Mouse (Mus musculus) cerebellum, postnatal 36 days (tissue): Measurements from ENCODE around the gene Mical2.
A peak's percentile ranks its signal among the peaks of the same experiment; 100 is the strongest.

Experiments used
- DNase-seq, 2 experiments: peaks; one replicate each; pipeline ENCODE4 v3.0.0; 2021 to 2022; ENCODE audit warnings: mixed read lengths in 2 of 2

Mical2 gene

DNA sequence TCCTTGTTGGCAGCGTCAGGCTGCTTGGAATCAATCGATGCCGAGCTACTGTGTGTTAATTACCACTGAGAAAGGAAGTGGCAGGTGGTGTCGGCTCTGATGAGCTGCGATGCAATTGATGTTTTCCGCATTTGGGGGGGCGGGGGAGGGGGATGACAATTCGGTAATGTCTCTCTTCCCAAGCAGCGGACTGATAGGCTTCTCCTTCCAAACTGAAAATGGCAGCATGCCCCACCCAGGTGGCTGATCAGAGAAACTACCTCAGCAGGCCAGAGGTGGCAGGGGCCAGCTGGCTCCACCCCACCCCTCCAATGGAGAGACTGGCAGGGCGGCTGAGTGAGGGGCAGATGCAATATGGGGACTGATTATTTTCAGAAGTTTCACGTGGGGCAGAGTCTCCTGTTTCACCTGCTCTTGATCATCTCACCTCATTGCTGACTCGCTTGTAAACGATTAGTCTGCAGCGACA, 190.4 kb downstream of the Mical2 start:
- no peak for DNase-seq

DNA sequence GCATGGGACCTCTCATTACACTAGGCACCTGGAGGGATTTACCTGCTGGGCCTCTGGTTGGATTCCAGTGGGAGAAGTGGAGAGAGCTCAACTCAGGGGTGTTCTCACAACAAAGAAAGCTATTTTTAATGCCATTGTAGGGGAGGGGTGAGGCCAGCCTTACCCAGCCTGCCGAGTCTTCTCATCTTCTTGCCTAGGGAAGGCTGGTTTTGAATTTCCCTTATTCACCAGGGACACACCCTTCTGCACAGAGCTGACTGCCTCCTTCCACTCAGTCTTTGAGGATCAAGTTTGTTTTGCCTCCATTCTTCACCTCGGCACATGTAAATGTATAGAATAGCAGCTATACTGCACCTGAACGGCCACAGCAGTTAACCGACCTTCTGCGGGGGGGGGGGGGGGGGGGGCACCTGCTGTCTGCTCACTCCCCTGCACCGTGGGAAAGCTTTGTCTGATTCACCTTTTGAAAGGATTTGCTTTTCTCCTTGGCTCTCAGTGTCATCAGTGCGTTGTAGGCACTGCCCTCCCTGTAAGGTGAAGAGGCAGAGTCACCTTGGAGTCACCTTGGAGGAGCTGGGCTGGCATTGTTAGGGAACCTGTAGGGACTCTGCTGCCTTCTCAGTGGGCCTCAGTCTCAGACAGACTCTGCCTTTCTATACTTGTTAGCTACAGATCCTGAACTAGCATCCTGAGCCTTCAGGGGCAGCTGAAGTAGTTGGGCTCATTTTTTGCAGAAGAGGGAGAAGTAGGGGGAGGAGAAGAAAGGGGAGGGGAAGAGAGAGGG, 191.3 kb downstream of the Mical2 start:
- no peak for DNase-seq

DNA sequence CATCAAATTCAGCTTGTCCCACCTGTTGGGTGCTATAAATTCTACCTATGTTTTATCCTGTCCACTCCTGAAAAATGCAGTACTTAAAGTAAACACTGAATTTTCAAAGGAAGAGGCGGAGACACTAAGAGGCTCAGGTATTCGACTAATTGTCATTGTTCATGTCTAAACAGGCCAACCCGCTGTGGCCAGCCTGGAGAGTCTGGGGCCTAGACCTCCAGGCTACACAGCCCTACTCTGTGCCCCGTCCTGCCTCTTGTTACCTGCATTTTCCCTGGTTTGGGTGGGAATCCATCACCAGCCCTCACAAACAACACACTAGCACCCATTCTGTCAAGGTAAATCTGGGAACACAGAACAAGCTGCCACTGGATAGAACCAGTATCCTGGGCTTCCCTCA, 191.9 kb downstream of the Mical2 start:
- no peak for DNase-seq

DNA sequence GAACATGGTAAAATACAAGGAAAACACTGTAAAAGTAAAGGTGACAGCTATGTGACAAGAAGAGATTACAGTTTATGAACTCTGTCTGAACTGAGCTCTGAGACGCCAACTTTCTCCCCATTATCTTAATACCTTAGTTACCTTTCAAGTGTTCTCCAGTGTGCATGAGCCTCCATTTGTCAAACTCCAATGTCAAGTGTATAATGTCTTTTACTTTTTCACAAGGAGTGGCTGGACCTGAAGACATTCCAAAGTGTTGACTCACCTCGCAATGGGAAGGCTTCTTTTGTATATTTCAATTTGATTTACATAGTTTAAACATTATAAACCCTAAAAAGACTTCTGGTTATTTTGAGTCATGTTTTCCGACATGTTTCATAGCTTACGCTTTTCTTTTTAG, 197.8 kb downstream of the Mical2 start:
- DNase-seq, result no peak

DNA sequence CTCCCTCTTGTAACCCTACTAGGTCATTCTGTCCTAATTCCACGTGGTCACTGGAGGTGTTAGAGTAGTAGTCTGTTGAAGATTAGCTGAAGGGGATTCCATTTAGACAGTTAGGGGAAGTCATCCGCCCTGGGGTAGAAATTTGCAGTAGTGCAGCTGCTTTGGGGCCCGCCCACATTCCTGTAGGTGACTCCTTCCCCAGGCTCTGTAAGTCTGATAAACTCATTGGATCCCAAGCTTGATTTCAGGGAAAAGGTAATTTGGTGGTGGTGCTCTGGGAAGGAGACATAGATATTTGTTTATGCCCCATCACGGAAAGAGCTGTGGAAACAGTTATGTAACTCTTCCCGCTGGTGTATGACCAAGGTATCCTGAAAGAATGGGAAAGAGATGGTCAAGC, 201.2 kb downstream of the Mical2 start:
- DNase-seq, result no peak

DNA sequence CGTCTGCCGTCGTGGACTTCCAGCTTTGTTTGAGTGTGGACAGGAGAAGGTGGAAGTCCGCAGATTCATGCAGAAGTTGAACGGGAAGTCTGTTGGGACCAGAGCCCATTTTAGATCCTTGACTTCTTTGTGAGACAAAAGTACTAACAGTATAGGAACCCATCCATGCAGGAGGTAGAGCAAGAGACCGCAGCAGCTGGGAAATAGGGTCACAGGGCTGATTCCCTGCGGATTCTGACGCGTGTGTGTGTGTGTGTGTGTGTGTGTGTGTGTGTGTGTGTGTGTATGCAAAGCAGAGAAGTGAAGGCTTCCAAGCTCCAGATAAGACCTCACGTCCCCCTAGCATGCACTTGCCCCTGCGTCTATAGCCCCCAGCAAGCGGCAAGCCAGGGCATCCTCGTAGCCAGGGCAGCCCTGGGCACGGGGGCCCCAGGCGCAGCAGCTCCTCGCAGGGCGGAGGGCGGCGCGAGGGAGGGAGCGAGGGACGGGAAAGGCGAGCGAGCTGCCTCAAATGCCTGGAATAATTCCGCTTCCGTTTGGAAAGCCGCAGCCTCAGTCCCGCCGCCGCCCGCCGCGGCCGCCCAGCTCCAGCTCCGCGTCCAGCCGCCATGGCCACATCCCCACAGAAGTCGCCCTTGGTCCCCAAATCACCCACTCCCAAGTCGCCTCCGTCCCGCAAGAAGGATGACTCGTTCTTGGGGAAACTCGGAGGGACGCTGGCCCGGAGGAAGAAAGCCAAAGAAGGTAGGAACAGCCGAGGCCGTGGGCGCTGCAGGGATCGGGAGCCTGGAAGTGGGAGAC, 201.9 kb downstream of the Mical2 start, which contains the start of gene Parva:
Gene Parva (plus strand): TSS at position 149 of the 801 bp plus-strand sequence.
- peak; percentile 64 to 68 for DNase-seq

DNA sequence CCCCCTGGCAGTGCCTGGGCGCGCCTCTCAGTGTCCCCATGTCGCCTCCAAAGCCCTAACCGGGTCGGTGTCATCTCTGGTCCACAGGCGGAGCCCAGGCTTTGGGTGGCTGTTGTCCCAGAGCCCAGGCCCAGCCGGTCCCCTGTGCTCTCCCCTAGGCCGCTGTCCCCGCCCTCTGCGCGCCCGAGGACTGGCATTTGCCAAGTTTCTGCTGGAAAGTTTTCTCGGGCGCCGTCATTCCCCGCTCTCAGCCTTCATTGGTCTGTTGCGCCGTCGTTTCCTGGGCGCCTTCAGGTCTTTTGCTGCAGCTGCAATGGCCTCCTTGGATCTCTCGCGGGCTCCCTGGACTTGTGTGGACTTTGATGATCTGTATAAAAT, 202.5 kb downstream of the Mical2 start:
- peak; percentile 72 to 75 for DNase-seq

DNA sequence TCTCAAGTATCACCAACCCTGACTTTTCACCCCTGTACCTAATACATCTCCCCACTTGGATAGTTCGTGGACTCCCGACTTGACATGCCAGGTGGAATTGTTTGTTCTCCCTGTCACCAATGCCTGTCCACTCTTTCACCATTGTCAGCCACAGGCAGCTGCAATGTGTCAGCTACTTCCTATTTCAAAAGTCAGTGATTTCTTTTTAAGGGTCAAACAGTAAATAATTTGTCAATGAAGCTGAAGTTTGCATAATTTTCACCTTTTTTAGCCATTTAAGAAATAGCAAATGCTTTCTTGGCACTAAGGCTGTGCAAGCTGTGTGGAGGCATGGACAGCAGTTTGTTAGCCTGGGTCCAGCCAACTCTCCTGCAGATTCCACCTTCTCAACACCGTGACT, 214.2 kb downstream of the Mical2 start:
- DNase-seq, result no peak

DNA sequence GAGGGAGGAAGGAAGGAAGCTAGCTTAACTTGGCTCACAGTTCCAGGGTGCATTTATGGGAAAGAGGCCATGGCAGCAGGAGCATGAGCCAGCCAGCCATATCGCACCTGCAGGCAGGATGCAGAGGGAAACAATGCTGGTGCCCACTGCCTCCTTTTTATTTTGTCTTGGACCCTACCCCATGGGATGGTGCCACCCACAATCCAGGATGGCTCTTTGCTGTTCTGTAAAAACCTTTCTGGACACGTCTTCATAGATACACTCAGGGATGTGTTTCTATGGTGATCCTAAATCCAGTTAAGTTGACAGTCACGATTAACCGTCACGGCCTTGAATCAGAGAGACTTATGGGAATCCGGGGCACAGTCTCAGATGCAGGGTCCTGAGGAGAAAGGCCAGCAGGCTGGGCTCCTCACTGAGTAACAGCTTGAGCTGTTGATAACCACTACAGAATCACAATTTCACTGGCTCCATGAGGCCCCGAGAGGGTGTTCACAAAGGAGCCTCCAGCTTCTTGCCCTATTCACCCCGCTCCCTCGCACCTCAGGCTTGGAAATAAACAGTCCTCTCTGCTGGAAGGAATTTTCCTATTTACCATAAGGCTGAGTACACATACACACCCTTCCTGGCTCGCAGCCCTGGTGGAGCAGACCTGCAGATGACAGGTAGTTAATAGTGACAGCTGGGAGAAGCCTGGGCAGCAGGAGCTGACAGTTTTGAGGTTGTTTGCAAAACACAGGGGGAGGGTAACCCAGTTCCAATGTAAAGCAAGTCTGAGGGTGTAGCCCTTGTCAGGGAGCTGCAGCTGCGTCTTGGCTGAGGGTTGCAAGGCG, 218.7 kb downstream of the Mical2 start:
- peak; percentile 69 to 76 for DNase-seq

DNA sequence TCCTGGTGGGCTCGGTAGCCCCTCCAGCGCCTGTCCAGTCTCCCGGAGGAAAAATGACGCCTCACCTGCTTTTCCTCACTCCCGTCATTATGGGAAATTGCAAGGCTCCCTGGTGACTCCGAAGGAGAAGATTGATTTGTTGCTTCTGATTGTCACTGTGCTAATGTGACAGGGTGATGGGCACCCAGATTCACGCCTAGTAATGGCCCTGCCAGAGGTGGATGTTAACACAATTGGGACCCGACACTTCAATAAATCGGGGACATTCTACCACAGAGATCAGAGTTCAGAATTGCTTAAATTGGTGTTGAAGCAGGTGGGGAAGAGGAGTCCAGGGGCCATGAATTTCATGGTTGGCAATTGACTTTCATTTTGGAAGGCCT, 219.3 kb downstream of the Mical2 start:
- no peak for DNase-seq

DNA sequence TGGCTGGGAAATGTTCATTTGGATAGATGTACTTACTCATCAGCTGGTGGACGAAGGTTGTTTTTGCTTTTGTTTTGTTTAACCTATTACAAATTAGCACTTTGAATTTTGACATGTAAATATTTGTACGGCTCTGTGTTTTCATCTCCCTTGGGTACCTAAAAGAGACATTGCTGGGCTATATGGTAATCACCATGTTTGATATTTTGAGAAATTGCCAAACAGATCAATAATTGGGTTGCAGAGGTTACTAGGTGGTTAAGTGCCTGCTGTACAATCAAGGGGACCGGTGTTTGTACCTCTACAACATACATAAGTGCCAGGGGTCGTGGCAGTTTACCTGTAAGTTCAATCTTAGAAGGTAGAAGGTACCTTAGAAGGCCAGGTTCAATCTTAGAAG, 220.8 kb downstream of the Mical2 start:
- DNase-seq, result no peak

DNA sequence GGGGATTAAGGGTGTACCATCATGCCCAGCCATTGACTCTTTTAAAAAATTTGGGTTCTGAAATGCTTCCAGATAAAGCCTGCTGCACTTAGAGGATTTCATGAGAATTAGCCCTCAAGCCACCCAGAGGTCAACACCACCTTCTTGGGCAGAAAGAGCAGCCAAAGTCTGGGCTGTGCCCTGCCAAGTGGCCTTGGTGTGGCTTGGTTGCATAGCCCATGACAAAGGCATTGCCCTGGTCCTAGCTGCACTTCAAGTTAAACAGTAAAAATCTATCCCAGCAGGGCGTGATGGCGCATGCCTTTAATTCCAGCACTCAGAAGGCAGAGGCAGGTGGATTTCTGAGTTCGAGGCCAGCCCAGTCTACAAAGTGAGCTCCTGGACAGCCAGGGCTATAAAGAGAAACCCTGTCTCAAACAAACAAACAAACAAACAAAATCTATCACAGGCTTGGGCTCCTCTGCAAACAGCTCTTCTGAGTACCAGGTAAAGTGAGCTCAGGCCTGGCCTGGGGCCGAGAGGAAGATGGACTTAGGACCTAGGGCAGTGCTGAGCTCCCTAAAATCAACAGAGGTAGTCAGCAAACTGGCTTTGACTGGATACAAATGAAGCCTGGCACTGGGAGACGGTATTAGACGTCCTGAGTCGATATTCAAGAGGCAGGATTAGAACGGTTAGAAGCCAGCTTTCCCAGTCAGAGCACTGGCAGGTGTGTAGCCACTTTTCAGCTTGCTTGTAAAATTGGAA, 224.5 kb downstream of the Mical2 start:
- no peak for DNase-seq

DNA sequence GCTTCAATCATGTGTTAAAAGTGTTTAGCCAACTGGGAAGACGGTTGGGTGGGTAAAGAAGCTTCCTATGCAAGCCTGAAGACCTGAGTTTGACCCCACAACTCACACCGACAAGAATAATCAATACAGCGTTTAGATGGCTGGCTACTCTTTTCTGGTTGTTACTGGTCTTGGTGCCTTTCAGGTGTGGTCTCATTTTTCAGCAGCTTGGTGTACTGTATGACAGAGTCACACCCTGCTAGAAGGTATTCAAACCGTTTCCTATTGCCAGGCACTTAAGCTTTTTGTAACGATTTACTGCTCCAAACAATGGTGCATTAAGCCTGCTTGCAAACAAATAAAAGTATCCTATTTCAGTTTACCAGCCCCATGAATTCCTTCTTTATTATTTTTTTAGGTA, 226.8 kb downstream of the Mical2 start:
- DNase-seq, result no peak

DNA sequence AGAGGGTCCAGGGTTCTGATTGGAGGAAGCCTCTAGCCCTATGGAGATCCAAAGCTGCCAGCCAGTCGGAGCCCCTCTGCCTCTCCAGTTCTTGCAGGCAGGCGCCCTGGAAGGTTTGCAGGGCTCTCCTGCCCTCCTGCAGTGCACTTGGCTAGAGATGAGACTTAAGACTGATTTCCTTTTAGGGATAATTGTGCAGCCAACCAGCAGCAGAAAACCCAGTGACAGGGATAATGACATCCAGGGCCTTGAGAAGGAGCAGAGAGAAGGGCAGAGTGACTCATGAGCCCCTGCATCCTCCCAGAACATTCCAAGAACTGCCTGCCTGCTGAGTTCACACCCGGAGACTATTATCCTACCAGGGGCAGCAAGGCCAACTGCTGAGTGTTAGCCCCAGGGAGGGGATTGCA, 228.2 kb downstream of the Mical2 start:
- DNase-seq, result no peak

DNA sequence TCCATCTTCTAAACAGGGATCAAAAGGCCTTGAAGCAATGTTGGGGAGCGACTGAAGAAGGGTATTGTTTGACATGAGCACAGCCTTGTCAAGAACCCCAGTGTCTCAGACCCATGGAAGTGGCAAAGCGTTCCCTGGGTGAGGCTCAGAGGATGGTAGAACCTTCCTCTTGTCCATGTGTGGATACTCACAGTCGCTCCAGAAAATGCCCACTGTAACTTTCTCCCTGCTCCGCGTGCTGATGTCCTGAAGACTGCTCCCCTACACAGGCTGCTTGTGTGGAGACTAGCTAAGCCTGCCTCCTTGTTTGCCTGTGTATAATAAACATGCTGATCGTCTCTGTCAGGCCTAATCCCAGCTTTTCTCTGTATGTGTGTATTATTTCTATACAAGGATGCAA, 228.7 kb downstream of the Mical2 start:
- DNase-seq, result no peak

DNA sequence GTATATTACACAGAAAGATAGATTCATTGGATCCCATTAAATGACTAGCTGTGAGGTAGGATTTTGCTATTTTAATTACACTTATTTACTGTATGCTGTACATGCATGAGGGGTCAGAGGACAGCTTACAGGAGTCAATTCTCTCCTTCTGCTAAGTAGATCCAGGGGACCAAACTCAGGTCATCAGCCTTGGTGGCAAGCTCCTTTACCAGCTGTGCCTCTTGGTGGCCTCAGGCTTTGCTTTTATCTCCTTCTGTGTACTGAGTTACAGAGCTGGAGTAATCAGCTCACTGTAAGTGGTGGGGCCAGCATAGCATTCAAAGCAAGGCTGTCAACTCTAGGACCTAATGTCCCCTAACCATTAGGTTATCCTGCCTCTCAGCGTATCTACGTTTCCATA, 229.3 kb downstream of the Mical2 start:
- DNase-seq, result no peak

DNA sequence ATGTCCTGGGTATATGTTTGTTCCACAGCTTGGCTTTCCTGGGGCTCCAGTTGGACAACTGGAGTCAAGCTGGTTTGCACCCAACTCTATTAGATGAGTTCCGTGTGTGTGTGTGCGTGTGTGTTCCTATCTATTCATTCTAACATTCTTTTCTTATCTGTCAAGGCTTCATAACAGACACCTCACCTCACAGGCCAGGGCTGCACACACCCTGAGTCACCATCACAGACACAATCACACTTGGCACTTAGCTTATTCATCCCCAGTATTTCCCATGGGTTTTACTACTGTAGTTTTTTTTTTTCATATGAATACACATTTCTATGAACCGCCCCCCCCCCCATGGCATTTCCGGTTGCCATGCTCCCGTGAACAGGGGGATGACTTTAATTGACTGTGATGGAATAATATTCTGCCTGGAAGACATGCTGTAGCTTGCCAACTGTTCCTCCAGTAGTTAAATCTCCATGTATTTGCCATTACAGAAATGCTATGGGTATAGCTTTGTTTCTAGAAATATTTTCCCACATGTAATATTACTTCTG, 230.0 kb downstream of the Mical2 start:
- DNase-seq, result no peak

DNA sequence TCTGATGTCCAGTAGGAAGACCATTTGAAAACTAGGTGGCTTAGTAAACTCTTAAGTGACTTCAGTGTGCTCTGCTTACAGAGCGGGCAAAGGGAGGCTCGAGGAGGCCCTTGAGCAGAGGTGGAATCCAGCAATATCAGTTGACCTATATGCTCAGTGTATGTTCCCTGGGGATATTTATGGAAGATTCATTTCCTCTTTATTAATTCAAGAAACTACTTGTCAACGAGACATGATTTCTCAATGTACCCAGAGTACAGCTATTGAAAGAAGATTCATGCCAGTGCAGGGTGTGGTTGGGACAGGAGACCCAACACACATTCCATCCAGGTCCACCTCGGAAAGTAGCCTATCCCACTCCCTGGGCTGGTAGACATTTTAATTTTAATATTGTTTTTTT, 231.7 kb downstream of the Mical2 start:
- DNase-seq, result no peak

DNA sequence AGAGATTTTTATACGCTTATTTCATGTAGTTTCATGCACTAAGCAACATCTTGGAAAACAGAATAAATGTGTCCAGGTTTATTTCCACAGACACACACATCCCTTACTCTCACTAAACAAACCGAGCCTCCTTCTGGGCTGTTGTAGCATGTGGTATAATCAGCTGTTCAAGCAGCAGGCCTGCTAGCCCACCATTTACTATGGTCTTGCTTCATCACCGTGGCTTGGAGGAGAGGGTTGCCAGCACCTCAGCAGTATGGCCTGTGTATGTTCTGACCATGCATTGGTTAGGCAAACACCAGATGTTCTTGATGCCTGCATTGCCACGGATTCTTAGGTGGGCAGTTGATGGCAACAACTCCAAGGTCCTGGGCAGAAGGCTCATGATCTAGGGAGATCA, 232.3 kb downstream of the Mical2 start:
- no peak for DNase-seq

DNA sequence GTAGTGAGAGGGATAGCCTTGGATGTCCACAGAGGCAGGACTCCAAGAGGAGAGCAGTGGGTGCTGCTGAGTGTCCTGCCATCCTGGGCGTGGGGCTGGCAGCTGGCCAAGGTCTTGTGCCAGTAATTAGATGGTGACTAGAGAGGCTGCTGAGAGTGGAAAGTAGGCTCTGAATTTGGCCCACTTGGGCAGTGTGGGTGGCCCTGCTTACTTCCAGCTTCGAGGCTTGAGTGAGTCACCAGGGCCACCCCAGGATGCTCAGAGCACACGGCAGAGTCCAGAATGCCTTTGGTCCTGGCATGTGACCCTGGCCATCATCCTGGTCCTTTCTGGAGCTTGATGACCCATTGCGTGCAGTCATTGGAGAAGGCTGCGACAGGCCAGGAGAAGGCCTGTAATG, 232.8 kb downstream of the Mical2 start:
- peak; percentile 68 to 73 for DNase-seq
